Mouse (Mus musculus) T-helper 17 cell (primary cell): ENCODE measurements around the gene Cd300e.

Experiments used
- in situ Hi-C, 2 experiments: fragments of 300-600 bp; cut with MboI, MseI; formaldehyde crosslinking; loops; 1 replicate in 1 of 2; 2 replicates in 1 of 2; pipeline ENCODE4 v1.15.1; 2025; ENCODE audit warnings: high pct_unique_total_duplicates in 2 of 2

The Cd300e gene

DNA sequence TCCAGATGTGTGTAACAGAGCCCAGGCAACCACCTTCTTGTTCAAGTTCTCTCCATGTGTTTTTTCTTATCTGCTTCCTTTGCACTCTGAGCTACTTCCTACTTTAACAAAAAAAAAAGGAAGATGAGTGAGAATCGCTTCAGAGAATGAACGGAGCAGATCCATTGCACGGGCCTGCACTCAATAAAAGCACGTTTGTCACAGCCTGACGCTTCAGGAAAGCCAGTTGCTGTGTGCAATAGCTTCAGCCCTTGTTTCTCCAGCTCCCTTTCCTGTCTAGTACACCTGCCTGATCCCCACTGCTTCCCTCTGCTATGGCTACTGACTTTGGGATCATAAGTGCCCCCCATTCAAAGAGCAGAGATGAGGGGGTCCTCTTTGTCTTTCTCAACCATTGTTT lies at the start of gene Cd300e:
TSS of gene Cd300e (minus strand) at position 101 of the 400 bp plus-strand sequence.
- in situ Hi-C loops, result loop anchor here in 1 of 2 experiments (5.0 kb wide), 1 partner anchor 40 kb away; no protein-coding TSS in a partner anchor

DNA sequence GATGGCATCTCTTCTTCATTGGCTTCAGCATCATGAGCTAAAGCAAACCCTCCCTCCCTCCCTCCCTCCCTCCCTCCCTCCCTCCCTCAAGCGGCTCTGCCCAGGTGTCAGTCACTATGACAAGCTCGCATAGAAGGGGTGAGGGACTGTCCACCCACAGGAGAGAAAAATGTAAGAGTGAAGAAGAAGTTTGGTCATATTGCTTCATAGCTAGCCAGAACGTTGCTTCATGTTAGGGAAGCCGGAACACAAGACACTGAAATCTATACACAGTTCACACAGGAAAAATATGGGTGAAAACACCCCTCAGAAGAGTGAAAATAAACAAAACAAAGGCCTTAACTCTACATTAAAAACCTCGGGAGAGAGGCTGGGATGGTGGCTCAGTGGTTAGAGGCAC lies 48.3 kb upstream of the Cd300e start:
- in situ Hi-C loops, result no loop called here

DNA sequence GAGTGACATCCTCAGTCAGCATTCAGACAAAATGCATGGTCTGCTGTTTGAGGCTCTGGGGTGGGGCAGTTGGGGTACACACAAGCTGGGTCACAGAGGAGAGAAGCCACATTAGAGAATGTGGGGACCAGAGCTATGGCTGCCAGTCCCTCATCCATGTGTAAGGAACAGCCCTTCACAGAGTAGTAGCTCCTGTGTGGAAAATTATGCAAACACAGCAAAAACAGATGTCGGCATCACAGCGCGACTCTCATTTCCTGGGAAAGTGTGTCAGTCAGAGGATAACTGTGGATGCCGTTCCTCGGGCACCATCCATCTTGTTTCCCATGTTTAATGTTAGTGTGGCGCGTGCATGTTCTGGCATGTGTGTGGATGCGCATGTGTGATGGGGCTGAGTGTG lies 46.2 kb upstream of the Cd300e start:
- in situ Hi-C loops, result no loop called here

DNA sequence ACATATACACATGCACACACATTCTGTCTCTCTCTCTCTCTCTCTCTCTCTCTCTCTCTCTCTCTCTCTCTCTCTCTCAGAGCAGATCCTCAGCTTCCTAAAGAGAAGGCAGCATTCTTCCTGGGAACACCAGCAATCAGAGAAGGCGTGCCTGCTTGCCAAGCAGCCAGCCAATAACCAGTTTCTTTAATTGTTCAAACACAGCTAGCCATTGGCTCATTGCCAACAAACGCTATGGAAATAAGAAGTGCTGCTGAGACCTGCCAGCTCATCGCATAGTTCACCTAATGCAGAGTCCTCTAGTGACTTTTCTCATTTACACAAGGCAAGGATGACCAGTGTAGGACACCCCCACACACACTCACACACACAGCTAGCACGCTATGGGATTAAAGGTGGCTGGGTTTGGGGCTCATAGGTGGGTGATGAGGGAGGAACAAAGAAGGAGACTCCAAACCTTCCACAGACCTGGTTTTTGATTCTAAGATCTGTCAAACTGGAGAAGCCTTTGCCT lies 45.5 kb upstream of the Cd300e start:
- in situ Hi-C loops, result no loop called here

DNA sequence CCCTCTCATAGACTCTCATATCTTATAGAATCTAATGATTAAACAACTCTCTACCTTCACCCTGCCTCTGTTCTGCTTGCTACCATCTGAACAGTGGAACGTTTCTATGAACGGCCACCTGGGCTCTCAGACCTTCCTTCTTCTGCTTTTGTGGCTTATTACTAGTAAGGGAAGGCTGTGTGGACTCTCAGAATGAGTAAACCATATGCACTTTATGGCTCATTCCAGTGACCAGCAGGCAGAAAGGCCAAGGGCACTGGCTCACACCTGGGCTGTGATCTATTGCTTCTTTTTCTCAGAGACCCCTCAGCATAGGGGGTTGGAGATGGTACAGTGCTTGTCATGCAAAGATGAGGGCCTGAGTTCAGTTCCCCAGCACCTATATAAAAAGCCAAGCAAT lies 44.7 kb upstream of the Cd300e start:
- in situ Hi-C loops, result no loop called here

DNA sequence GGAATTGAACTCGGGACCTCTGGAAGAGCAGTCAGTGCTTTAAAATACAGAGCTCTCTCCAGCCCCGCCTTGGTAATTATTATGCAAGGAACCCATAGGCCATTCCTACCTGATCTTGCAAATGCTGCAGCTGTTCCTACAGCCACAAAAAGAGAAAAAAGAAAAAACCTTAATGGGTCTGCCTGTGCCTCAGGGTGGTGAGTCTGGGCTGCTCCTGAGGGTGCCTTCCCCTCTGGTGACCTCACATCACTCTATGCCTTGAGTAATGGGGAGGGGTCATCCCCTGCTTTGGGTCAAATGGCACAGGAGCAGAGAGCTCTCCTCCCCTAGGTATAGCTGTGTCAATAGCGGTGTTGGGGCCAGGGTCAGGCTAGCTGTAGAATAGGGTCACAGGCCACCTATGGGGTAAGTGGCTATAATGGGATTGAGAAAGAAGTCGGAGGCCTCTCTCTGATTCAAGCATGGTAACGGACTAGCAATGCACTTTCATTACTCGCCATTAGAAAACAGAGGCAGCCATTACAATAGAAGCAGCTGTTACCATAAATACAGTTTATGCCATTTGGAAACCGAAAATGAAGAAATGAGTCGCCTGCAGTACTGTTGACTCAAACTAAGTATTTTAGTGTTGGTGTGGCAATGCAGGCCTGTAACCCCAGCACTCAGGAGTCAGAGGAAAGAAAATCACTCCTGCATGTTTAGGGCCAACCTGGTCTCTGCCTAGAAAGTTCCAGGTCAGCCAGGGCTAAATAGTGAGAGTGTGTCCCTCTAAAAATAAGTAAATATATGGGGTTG lies 43.0 kb upstream of the Cd300e start:
- in situ Hi-C loops, result no loop called here

DNA sequence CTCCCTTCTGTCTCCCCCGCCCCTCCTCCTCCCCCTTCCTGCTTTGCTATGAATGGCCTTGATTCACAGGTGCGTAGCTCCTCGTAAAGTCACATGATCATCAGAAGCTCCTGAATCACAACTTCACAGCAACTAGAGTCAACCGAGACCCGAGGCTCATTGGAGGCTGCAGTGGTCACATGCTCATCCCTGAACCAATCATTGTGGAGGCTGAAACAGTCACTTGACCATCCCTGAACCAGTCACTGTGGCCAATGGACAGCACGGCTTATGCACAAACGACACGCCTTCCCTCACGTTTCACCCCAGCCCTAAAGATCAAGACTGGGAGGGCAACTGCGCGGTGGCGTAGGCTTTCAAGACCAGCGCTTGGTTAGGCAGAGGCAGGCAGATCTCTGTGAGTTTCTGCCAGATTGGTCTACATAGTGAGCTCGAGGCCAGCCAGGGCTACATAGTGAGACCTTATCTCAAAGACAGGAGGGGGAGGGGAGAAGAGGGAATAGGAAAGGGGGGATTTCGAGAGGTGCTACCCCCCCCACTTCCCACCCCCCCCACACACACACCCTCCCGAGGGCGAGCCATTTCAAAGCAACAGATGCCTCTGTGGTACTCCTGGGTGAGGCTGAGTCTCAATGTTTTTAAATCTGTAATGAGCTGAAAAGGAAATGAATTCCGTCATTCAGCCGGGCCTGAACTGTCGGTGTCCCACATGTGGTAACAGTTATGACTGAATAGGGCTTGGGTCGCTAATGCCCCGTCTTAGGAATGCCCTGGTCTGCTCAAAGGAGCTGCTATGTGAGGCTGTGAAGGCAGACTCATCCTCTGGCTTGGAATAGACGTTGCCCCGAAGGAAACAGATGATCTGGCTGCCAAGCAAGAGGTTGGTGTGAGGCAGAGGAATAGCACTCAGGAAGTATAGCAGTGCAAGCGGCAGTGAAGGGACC lies 41.8 kb upstream of the Cd300e start:
- in situ Hi-C loops, result no loop called here

DNA sequence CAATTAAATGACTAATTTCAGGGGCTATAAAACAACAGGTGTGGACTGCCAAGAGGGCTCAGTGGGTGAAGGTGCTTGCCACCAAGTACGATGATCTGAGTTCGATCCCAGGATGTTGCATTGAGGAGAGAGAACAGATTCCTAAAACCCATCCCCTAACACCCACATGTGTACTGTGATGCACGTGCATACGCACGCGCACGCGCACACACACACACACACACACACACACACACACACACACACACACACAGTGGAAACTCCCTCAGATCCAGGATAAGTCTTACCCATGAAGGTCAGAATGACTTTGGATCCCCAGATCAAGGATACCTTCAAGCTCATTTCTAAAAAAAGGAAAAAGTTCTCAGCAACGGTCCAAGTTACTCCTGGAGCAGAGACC lies 40.1 kb upstream of the Cd300e start:
- in situ Hi-C loops, result no loop called here

DNA sequence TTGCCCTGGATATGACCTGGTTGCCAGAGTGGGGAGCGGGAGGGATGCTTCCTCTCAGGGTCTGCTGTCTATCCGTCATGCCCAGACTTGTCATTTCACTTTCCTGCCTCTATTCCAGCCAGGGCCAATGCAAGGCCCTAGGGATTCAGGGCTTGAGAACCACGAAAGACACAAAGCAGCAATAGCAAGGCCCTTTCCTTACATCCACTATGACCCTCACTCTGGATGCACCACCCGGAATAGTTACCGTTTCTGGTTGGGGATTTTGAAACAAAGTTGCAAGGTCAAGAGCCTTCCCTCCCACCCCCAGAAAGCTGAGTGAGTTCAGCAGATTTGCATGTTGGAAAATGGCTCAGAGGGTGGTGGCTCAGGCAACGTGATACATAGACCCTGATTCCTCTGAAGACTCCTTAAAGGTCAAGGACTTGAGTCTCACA lies 39.7 kb upstream of the Cd300e start:
- in situ Hi-C loops, result no loop called here

DNA sequence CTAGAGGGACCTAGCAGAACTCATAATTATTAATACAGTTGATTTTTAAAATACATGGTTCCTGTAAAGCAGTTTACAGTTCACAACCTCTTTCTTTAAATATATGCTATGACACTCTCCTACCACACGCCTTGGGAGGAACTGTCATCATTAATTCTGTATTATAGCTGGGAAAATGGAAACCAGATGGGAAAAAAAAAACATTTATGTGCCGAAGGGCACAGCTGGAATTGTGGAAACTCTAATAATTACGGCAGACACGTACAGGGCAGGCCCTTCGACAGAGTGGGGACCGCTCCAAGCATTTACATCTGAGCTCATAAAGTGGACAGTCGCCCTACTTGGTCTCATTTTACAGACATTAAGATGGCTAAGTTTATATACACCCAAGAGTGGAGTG lies 38.8 kb upstream of the Cd300e start:
- in situ Hi-C loops, result no loop called here

DNA sequence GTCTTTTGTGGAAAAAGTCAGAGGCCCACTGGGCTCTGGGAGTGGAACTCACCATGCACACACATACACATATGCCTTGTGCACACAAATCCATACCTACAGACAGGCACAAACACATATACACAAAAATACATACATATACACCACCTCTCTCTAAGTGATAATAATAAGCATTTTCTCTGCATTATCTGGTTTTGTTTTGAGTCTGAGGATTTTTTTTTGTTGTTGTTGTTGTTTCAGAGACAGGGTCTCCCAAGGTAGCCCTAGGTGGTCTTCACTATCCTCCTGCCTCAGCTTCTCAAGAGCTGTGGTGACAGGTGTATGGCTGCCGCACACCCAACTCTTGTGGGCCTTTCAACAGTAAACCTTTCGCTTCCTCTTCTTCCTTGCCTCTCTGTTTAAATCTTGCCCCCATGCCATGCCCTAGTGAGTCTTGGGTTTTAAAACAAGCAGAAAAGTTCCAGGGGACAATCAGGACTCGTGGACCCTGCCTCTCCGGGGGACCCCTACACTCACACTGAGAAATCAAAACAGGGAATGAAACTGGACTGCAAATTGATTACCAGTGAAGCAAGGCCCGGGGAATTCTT lies 38.1 kb upstream of the Cd300e start:
- in situ Hi-C loops, result no loop called here

DNA sequence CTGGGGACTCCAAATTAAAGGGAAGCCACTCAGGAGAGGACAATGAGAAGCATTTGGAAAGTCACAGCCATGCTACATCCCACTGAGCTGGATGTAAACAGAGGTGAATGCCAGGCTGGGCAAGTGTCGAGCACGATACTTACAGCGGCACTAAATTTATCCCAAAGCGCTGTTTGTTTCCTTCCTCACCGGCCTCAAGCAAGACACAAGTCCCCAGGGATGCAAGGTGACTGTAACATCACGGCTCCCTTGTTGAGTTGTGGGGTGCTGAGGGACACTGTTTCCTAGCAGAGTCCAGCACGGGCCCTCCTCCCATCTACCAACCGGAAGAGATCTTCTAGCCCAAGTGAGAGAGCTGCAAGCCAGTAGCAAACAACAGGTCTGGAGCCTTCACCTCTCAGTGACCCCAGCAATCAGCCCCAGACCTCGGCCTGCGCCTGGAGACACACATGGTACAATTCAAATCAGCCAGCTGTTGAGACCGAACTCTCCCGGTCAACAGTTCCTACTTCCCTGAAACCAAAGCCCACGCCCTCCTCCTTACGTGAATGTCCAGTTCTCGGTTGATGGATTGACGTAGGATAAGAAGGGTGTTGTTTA lies 37.4 kb upstream of the Cd300e start:
- in situ Hi-C loops, result no loop called here

DNA sequence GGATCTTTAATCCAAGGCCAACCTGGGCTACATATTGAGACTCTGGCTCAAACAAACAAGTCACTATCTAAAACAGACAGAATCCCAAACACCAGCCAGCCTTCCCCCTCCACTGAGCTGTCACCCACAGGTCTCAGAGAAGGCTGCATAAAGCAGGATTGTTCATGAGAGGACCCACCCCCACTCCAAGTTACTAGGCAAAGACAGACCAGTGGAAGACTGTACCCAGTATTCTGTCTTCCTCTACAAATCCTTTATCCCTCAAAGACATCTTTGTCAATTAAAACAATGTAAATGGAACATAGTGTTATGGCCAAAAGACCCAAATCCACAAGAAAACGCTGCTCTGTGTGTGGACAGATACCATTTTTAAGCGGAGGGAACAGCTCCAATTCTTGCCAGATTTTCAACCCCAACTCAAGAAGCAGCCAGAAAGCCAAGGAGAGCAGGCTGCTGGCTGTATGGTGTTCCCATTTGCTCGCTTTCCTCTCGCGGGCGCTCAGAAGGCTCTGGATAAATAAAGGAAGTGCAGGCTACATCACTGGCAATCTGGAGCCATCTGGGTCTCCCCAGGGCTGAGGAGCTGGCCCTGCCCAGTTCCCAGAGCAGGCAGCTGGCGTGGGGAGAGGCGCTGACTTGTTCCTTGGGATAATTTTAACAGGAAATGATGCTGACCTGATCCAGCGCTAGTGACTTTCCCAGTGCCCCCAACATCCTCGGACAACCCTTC lies 36.4 kb upstream of the Cd300e start:
- in situ Hi-C loops, result no loop called here

DNA sequence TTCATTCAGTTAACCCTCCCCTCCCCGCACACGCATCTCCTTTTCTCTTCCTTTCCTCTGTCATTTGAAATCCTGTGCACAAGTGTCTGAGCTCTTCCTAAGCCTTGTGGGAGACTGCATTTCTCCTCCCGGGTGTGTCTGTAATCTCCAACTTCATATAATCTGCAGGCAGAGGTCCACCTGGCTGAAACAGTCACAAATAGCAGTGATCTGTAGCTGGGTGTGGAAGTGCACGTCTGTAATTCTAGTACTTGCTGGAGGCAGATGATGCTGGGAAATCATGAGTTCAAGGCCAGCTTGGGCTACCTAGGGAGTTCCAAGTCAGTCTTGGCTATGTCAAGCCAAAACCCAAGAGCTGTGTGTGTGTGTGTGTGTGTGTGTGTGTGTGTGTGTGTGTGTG lies 30.2 kb upstream of the Cd300e start:
- in situ Hi-C loops, result loop anchor here in 1 of 2 experiments (5.0 kb wide), 2 partner anchors 60 to 170 kb away; no protein-coding TSS in a partner anchor

DNA sequence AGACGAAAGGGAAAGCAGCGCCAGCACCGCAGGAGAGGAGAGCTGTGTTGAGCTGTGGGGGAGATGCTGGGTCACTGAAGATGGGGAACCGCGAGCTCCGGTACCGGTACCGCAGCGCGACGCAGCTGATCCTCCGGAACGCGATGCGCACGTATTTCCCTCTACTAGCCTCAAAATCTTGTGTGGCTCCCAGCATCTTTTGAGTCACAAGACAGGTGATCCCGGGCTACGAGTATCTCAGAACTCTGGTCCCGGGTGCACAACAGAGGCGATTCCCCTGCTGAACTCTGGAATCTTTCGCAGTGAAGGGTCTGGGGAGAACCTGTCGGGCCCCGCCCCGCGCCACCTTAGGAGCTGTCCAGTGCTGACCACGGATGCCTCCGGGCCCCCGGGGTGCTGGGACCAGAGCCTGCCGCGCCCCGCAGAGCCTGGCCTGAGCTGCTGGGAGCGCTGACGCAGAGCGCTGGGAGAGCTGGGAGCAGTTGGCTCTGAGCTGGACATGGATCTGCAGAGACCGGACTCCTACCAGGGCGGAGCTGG lies 29.5 kb upstream of the Cd300e start, which contains the start of gene Rab37:
TSS of gene Rab37 (plus strand) at position 70 of the 540 bp plus-strand sequence.
- in situ Hi-C loops, result loop anchor here in 1 of 2 experiments (5.0 kb wide), 2 partner anchors 61 to 171 kb away; no protein-coding TSS in a partner anchor

DNA sequence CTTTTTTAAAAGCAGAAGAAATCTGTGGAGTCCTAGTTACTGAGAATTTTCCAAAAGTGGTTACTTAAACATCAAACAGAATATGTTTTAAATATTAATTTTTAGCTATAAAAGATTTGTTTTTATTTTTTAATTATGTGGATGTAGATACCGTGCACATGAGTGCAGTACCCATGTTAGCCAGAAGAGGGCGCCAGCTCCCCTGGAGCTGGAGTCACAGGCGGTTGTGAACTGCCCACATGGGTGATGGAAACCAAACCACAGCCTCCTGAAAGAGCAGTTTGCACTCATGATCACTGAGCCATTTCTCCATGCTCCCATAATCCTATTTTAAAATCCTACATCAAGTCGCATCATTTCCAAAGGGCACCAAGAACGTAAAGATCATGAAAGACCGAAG lies 27.9 kb upstream of the Cd300e start:
- in situ Hi-C loops, result loop anchor here (5.0 to 10.0 kb wide), 3 partner anchors 62 to 172 kb away; partner anchors contain the start of genes Nat9 (in 1 of the 2) and Tmem104 (in 1 of the 2)

DNA sequence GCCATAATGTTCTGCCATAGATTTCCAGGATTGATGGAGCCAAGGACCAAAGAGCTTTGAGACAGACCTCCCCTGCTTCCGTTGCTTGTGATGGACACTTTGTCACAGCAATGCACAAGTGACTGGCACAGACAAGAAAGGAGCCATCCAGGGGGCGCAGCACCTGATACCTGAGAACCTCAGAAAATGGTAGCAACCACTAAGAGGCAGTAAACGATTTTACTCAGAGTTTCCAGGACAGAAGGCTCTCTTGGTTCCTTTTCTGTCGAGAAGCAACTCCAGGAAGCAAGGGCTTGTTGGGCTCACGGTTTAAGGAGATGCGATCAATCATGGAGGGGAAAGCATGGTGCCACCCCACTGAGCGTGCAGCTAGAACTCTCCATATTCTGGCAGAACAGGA lies 24.2 kb upstream of the Cd300e start:
- in situ Hi-C loops, result loop anchor here in 1 of 2 experiments (10.0 kb wide), 1 partner anchor 99 kb away; the partner anchor contains the start of genes Nat9 and Tmem104

DNA sequence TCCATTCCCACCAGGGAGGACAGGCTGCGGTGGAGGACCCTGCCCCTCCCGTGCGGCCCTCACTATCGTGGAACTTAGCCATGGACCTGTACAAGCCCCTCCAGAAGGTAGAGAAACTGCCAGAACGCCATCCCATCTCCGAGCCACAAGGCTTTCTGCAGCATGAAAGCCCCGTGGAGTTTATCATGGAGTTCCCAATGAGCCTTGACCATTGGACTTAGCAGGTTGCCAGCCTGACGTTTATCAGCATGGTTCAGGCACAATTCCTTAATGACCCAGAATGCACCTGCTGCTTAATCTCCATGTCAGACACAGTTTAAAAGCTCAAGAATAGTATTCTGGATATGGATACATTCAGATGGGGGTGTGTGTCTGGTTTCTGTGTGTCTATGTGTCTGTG lies 23.1 kb upstream of the Cd300e start:
- in situ Hi-C loops, result loop anchor here in 1 of 2 experiments (10.0 kb wide), 1 partner anchor 100 kb away; the partner anchor contains the start of genes Nat9 and Tmem104

DNA sequence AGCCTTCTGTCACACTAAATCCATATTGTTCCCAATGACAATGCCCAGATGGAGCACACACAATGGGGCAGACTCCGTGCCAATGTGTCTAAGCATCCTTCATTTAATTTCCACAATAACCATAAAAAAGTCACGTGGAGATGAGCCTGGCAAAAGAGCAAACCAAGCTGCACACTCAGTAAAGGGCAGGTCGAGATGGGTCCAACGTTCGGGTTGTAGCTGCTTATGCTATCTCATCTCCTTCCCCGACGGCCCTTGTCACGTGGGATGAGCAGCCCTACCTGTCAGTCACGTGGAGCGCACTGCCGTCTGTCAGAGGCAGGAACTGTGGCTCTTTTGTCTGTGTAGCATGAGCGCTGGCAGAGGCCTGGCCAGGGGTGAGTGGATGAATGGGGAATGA lies 22.6 kb upstream of the Cd300e start:
- in situ Hi-C loops, result loop anchor here in 1 of 2 experiments (5.0 to 10.0 kb wide), 2 partner anchors 68 to 100 kb away; partner anchors contain the start of genes Nat9 and Tmem104
